Mouse (Mus musculus) cerebellum, adult 11-12 months (tissue): ENCODE results near the gene Map2.

Experiments
- DNase-seq: peaks from one replicate; pipeline ENCODE4 v3.0.0; 2022

Map2 gene

DNA sequence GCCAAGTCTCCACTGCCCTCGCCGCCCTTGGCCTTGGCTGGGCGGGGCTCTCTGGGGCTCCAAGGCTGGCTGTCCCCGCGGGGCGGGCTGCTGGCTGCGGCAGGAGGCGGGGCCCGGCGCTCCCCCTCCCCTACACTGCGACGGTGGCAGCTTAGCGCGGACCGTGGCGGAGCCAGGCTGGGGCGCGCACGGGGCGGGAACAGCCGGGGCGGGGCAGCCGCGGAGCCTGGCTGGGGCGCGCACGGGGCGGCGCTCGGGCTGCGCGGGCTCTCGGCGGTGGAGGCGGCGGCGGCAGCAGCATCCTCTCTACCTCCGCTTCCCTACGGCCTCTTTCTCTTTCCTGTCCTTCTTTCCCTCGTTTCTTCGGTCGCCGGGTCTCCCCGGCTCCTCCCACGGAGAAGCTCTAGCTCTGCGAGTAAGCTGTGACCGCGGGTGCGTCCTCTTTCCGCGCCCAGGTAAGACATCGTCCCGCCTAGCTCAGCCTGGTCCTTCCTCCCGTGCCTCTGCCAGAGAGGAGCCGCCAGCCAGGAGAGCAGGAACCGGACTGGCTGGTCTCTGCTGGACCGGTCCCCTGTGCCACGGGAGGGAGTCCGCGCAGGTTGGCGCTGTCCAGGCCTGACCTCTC, at the start of gene Map2:
Gene Map2, plus strand, starts transcription at position 233 of the 625 bp plus-strand sequence.
- DNase-seq: peak; percentile 93

DNA sequence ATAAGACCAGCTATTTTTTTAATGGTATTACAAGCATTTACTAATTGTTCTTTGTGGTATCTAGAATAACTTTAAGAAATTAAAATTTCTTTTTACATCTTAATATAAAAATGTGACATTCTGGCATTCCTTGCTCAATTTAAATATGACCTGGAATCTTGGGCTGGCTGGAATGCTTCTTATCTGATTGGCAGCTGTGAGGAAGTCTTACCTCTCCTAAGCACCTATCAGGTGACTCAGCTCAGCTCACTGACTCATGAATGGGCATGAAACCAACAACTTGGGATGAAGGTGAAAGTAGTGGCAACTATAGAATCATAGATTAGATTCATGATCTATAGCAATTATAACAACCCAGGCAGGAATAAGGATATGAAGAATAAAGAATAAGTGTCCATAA, 42.1 kb upstream of the Map2 start:
- DNase-seq: no peak

DNA sequence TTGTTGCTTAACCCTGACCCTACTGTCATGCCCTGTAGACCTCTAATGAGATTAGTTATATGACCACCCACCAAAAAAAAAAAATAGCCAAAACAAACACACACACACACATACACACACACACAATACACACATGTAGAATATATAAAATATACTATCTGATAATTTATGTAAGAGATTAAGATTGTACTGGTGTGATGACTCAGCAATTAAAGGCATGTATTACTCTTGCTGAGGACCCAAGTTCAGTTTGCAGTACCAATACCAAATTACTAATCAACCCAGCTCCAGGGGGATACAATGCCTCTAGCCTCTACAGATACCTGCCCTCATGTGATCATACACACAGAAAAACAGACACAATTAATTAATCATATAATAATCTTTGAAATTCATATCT, 39.7 kb upstream of the Map2 start:
- no peak for DNase-seq

DNA sequence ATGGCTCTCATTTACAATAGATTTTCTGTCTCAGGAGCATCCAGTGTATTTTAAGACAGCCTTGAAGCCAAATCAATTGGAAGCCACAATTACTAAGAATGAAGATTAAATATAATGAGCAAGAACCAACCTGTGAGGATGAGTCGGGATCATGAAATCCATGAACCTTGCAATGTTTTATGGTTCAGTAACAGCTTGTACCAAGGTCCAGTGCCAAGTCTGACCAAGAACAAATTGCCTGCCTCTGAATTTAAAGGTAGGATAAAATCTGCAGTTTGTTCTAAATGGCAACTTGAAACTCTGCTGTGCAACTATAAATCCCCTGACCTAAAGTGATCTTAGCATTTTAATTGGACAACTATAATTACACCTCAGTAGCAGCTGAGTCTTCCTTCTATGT, 34.4 kb upstream of the Map2 start:
- DNase-seq: no peak

DNA sequence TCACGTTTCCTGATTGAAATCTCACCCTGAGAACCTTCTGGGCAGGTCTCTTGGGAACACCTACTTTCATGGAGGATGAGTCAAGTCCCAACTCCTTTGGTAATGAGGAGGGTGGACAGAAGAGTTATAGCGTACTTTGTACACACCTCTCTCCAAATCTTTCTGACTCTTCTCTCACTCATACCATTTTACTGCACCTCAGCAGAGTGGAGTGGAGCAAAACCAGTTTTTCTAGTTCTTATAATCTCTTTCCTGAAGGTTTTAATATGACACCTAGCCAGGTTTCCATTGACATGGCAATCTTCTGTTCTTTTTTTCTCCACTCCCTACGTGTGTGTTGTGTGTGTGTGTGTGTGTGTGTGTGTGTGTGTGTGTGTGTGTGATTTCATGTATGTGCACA, 29.9 kb upstream of the Map2 start:
- no peak for DNase-seq

DNA sequence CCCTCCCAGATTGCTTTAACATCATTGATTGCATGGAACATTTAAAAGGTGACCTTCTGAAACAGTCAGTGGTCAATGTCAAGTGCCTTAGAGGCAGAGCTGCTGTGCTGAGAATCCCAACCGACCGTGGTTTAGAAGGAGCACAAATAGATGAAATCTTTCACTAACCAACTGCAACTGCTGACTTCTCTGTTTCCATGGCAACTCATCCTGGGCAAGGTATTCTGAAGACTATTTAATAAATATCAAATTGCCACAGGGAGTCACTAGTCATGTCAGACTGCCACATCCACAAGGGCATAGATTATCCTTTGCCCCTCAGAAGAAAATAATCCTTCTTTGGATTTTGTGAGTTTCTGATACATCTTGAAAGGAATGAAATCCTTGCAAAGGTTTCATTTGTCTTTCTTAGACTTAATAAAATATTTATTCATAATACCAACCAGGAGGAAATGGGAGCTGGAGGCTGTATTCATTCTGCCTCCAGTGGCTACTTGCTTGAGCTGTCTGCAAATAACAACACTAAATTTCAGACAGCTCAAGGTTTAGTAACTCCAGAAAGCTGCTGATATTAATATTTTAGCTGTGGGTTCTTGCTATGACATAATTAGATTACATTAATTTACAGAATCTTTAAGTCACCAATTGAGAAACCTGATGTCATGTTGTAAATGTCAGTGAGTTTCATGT, 26.1 kb upstream of the Map2 start:
- no peak for DNase-seq

DNA sequence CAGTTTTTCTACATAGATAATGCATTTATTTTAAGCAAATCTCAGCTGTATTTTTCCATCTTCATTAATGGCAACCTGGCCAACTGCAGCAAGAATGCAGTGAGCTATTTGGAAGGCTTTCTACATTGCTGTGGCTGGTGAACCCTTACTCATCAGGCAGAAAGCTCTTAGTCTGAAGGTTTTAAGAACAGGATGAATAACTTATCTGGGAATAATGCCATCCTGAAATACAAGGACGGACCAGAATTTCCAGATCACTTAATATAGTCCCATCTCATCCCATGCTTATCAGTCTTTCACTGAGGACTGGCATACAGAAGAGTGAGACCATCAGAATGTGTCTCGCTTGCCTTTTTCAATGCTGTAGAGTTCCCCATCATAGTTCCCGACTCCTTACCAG, 24.3 kb upstream of the Map2 start:
- no peak for DNase-seq

DNA sequence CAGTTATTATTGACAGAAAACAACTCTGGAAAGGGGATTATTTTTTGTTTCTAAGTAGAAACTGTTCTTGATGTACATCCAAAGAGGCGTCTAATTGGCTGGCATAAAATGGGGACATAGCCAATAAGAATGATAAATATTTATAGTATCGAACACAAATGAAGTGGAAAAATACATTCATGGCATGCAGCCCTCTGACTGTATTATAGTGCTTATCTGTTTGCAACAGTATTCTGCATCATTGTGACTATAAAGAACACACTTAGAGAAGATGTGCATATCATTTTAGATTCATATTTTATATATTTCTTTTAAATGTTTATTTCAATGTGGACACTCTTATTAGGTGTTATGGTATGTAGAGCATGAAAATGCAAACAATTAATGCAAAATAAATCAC, 17.9 kb upstream of the Map2 start:
- DNase-seq: no peak

DNA sequence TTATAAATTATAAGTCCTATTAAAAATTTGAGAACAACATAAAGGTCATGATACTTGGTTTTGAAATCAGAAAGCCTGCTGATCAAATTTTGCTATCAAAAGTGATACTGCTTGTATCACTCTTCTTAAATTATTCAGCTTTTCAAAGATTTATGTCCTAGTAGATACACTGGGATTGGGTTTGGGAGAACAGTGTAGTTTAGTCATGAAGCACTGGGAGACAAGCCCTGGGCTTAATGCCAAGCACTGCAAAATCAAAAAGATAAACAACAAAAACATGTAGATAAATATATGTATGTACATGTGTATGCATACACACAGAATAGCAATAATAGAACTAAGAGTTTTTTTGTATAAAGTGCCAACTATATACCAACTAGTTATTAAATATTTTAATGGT, 17.5 kb upstream of the Map2 start:
- no peak for DNase-seq

DNA sequence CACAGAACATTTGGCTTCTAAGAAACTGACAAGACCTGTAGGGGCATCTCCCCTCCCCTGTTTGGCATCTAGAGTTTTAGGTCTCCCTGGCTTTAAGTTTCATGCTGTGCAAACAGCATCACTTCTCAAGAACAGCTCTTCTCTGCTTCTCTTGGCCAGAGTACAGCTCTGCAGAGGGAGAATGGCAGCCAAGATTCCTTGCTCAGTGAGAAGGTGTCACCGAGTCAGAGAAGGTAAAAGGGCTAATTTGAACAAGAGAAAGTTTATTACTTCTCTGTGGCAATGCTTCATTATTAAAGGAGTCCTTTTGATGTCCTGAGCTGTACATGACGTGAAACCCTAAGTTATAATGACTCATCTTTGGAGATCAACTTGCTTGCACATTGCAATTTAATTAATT, 10.4 kb upstream of the Map2 start:
- DNase-seq: no peak

DNA sequence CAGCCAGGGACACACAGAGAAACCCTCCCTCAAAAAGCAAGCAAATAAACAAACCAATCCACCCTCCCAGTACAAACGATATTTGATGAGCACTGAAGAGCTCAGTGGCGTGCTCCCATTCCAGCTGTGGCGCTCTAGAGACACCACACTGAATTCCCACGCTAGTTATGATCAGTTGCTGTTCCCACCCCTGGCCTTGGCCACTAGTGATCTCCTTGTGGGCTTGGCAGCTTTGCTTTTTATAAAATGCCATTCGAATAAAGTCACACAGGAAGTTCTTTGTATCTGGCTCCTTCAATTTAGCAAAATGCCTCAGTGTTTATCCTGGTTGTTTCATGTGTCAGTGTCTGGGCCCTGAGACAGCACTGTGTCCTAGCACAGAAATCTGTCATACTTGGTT, 6.4 kb upstream of the Map2 start:
- no peak for DNase-seq

DNA sequence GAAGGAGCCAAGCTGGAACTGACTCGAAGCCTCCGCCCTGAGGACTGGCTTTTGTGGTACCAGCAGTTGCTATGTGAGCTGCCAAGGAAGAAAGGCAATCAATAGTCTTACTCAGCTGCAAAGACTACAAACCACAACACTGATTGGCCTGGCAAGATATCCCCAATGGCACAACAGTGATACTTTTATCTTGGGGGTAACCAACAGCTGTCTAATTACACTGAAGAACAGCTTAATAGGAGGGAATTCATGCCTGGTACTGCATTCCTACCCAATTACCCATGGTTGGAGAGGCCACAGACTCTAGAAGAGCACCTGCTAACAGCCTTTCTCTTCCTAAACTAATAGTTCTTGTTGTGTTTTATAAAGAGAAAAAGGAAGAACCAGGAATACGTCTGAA, 2.9 kb upstream of the Map2 start:
- DNase-seq: no peak

DNA sequence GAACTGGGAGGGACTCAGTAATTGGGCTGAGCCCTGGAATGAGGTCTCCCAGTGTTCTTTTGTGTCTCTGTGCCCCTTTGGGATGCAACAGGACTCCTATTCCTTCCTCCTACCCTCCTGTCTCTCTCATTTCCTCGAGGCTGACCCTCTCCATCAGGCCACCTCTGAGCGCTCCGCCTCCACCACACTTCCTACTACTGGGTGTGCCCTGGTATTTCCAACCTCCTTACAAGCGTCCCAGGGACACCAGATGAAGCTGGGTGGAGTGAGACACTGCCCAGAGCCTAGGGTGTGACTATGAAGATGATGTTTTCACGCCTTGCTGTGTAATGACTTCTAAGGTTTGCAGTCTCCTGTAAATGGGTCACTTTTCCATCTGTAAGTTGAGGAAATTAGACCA, 1.4 kb upstream of the Map2 start:
- no peak for DNase-seq

DNA sequence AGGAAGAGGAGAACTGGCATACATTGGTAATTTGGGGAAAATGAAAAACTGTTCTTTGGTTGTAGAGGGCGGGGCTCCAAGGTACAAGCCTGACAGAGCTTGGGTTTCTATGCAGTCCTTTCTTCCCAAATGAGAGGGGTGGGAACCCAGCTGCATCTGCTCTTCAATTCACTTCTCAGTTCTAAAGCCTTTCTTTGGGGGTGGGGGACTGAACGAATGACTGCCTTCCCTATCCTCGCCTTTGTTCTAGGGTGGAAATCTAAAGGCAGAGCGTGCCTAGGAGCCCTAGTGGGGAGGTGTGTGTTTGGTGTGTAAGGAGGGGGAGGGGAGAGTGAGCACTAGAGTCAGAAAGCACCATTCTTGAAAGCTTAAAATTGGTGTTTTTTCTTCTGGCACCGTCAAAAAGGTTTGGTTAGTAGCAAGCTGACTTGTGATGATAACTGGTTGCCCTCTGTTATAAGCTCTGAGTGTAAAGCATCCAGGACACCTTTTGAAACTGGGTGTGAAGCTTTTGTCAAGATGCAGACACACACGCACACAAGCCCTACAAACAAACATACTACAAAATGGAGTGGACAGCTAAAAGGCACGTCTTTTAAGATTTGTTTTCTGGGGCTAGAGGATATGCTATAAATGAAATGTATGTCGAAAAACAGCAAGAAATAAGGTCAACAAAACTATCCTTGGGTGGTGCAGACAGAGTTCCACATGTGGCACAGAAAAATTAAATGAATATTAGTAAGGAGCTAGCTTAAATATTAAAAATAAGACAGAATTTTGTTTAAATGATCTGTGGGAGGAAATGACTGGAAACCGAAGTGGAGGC, 1.2 kb downstream of the Map2 start:
- peak; percentile 32 for DNase-seq

DNA sequence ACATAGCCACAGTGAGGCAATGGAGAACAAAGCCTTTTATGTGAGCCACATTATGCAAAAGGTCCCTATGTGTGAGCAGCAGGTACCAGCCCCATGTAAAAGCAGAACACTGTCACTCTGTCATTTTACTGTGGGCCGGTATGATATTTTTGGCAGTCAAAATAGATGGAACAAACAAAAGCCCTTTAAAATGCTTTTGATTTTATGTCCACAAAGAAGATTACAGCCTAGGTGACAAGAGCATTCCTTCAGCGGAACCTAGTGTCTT, 1.7 kb downstream of the Map2 start:
- no peak for DNase-seq

DNA sequence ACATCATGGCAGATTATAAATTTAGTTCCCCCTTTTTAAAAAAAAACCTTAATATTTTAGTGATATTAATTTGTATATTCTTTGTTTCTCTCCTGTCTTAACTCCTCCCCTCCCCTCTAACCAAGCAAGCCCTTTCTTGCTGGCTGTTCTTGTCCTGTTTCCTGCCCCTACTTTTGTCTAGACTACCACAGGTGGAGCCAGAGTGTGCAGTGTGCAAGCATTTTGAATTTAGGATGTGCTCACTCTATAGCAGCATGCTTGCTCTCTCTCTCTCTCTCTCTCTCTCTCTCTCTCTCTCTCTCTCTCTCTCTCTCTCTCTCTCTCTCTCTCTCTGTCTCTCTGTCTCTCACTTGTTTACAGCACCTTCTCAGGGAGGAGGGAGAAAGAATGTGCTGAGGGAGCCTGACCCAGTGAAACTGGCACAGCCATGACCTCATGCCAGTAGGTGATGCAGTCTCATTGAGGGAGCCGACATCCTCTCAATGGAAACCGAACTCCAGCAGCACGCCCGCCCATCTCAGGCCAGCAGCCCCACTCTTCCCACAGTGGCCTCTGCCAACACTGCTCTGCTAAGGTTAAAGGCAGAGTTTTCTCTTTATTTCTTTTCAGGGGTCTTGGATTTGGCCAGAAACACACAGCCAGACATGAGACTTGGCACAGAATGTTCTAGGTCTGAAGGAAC, 2.6 kb downstream of the Map2 start:
- DNase-seq: peak; percentile 69

DNA sequence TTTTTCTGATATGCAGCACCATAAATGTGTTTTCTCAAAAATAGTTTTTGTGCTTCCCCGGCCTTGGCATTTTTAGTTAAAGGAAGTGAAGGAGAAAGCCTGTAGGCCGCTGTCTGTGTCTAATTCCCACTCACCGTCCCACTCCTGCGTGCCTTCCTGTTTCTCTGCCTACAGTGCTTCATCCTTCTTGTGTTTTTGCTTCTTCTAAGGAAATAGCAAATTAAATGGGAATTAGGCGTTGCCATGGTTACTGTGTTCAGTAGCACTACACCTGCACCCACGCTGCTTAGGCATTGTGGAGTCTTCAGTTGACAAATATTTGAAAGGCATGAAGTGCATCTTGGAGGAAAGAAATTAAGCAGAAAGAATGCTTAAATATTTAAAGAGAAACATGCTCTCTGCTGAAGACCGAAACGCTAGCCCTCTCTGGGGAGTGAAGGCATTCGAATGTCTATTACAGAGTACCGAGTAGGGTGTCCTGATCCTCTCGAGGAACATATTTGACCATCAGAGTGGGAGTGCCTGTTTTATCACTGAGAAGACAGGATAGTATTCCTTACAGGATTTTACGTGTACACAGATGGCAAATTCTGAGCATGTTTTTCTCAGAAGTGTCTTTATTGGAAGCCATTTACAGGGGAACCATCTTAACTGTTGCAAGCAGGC, 12.1 kb downstream of the Map2 start:
- no peak for DNase-seq

DNA sequence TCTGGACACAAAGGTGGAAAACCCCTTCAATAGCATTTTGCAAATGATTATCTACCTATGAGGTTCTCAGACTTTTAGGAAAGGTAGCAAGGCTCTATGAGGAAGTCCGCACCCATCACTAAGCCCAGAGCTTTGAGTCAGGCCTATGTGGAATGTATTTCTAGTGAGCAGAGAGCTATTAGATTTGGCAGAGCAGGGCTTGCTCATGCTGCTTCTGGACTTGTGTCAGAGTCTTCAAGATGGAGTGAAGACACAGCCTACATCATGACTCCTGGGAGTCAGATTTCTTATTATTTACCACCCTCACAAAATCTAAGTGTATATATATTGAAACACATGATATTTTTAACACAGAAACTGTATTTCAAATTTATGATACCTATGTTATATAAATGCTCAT, 17.3 kb downstream of the Map2 start:
- DNase-seq: peak; percentile 30

DNA sequence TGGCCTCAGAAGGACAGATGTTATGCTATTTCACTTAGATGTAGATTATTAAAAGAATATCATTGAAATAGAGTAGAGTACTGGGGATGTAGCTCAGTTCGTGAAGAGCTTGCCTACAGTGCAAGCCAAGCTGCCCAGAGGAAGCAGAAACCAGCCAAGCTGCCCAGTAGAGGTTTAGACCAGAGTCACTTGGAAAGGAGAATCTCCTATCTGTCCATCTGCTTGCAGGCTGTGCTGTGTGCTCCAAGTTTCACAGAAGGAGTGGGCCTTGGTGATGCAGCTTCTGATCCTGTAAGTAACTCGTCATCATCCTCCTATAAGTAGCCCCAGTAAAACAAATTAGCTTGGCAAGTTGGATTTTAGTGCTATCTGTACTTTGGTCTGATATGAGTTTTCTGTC, 17.8 kb downstream of the Map2 start:
- peak; percentile 81 for DNase-seq

DNA sequence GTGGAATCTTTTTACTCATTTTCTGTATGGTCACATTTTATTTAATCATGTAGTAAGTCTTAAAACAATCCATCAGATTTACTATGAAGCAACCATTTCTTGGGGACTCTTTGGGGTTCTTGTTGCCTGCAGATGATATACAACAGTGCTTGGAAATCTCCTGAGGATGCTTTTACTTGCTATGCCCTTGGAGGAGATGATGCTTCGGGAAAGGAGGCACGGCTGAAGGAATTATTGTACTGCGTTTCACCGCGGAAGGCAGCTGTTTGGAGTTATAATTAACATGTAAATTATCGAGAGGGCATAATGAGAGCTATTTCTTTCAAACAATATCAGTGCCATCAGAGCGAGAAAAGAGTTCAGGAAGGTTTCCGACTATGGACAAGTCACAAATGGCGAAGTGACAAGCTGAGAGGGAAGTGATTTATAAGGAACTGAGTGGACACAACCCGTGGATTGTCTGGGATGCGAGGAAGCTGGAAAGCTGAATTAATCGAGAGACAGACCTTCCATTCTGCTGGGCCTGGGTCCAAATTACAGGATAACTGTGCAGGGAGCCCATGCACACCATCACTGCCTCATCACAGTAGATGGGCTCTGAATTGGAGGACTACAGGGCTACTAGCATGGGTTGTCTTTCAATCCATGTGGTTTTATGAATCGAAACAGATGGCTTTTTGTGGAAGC, 20.1 kb downstream of the Map2 start:
- DNase-seq: no peak

DNA sequence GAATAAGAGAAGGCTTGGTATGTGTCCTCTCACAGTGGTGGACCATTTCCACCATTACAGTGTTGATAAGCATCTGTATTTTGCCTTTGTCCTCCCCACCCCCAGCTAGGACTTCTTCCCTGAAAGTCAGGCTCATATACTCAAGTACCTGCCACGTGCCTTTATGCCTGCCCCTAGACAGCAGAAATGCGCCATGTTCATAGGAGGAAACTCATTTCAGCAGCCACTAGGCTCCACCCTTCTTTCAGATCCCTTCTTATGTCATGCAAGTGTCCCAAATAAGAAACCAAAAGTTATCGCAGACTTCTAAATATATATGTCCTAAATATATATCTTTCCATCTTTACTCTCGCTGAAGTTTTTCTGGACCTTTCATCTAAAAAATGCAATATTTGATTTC, 21.2 kb downstream of the Map2 start:
- no peak for DNase-seq

DNA sequence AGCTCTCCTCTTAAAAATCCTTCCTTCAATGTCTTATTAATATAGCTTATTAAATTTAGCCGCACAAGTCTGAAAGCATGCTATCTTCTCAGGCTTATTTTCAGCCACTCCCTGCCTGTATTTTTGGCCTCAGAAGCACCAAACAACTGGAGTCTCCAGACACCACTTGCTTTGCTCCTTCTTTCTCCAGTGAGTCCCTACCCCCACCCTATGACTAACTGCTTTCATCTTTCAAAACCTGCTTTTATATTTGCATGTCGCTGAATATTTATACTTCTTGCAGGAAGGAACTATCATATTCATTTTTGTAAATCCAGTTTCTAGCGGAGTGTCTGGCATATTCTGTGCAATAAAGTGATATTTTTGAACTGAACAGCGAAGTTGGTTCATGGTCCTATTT, 21.6 kb downstream of the Map2 start:
- DNase-seq: no peak

DNA sequence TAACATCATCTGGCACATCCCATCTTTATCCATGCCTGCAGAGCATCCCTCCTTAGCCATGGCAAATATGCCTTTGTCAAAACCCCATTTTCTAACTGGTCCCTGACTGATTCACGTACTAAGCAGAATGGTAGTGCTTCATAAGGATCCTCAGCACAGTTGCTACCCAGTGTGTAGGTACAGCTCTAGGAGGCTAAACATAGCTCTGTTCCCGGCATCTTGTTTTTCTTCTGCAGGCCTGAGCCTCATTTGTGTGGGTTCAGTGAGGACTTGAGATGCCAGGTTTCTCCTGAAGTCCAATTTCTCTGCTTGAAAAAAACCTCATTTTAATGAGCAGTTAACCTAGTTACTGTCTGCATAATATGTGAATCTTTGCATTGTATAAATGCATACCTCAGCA, 30.4 kb downstream of the Map2 start:
- DNase-seq: no peak
